Mouse (Mus musculus) kidney, postnatal 10 days (tissue): ENCODE measurements around the gene Lamtor1.

Experiments used
- DNase-seq: peaks from one replicate; pipeline ENCODE4 v3.0.0; 2021; ENCODE audit warnings: mixed read lengths

Lamtor1 gene

DNA sequence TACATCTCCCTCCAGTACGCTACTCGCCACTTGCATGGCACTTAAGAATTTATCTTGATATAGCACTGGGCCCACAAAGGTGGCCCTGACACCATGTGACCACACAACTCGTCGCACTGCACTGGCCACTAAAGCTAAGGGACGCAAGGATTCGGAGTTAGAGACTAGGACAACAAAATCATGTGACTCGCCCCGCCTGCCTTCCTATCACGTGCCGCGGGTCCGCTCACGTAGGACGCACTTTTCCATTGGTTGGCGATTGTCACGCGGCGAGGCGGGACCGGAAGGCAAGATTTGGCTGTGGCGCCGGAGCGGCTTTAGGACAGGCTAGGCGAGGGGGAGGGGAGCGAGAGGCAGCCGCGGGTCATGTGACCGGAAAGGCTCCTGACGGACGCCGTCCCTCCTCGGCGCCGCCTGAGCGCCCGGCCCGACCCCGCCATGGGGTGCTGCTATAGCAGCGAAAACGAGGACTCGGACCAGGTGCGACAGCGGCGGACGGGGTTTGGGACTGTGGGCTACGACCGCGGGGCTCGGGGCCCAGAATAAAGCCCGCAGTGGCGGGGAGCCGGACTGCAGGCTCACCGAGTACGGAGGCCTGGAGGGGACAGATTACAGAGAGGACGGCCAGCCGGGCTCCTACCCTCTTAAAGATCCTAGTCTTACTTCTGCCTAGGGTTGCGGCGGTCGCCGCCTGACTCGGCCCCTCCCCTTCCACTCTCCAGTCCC, at the start of gene Lamtor1:
Lamtor1 (plus strand) TSS at position 344 of the 726 bp plus-strand sequence.
- DNase-seq, result peak; percentile 100

GRCm38 (mm10) chr7:101857094-101857493, 48.6 kb upstream of the Lamtor1 start, which contains the start of gene Folr2:
TSS of gene Folr2 (minus strand) at chr7:101857194.
- no peak for DNase-seq

GRCm38 (mm10) chr7:101858362-101858761, 47.3 kb upstream of the Lamtor1 start:
- DNase-seq, result no peak

GRCm38 (mm10) chr7:101860978-101861377, 44.7 kb upstream of the Lamtor1 start:
- DNase-seq, result peak; percentile 46

- DNase-seq, result no peak
These were observed 43.4 kb upstream of the Lamtor1 start for GRCm38 (mm10) chr7:101862291-101862690.

GRCm38 (mm10) chr7:101863415-101863814, 42.3 kb upstream of the Lamtor1 start, which contains the start of gene Anapc15:
TSS of gene Anapc15 (plus strand) at chr7:101863715.
- no peak for DNase-seq

GRCm38 (mm10) chr7:101866491-101867265, 39.0 kb upstream of the Lamtor1 start:
- no peak for DNase-seq

- no peak for DNase-seq
These were observed 38.2 kb upstream of the Lamtor1 start for GRCm38 (mm10) chr7:101867482-101867881.

DNA sequence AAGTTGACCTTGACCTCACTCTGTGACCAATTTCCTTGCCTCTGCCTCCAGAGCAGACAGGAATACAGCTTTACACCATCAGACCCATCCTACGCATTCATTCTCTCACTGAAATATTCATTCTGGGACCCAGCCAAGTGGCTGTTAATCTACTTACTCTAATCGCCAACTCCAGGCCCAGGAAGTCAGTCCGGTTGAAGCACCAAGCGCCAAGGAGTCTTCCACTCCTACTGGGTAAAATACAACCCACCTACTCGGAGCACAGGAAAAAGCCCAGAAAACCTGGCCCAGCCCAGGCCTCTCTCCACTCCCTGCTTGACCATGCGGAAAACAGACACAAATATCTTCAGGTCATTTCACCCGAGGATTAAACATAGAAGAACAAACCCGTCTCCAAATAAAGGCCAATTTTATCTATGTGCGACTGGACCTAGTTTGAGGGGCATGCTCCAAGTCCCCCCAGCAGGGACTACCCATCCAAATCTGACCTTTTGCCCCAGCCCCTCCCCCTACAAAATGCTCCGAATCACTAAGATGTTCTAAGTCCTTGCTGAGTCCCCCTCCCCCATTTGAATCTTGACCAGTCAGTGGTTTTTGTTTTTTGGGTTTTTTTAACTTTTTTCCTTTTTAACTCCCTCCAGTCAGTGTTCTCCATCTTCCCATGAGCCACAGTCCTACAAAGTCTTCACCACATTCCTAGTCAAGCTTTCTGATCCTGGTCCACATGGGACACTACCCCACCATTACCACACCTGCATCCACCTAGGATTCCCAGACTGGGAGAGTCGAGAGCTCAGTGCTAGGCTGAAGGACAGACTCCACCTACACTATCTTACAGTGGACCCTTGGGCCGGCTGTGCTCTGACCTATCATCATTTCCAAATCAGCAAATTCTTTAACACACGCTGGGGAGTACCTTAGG, 37.2 kb upstream of the Lamtor1 start:
- DNase-seq, result peak; percentile 60

GRCm38 (mm10) chr7:101869163-101869500, 36.6 kb upstream of the Lamtor1 start:
- peak; percentile 19 for DNase-seq

GRCm38 (mm10) chr7:101870629-101871028, 35.1 kb upstream of the Lamtor1 start, which contains the start of gene Folr1:
TSS of gene Folr1 (minus strand) at chr7:101870788.
- peak; percentile 66 for DNase-seq

DNA sequence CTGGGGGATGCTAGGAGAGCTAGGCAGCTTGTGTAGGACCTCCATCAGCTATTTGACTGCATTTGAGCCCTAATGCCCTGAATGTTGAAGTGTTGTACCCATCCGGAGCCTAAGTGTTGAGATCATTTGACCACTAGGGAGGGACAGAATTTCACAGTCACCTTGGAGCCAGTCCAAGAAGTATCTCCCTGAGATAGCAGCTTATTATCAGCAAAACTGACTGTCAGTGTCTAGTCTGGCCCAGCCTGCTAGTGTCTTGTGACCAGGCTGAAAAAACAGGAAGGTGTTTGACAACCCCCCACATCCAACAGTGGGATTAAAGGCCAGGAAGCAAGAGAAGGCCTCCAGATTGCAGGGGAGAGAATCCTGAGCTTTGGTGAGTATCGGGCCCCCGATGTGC, 34.4 kb upstream of the Lamtor1 start:
- DNase-seq, result peak; percentile 27

DNA sequence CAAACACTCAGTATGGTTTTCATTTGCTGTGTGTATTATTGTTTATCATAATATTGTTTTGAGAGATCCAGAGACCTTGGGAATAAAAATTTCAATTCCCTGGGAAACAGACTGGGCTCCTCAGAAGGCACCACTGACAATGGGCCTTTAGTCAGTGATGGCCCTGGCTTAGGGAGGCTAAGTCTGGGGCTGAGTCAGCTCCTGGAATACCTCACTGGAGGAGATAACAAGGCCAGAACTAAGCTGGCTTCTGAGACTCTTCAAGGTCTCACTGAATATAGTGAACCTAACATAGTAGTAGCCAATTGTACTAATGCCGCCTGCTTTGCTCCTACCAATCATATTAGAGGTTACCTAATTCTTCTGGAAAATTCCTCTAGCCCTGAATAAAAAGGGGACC, 29.7 kb upstream of the Lamtor1 start:
- DNase-seq, result no peak

- DNase-seq, result no peak
These were observed 24.8 kb upstream of the Lamtor1 start for GRCm38 (mm10) chr7:101880855-101881254.

DNA sequence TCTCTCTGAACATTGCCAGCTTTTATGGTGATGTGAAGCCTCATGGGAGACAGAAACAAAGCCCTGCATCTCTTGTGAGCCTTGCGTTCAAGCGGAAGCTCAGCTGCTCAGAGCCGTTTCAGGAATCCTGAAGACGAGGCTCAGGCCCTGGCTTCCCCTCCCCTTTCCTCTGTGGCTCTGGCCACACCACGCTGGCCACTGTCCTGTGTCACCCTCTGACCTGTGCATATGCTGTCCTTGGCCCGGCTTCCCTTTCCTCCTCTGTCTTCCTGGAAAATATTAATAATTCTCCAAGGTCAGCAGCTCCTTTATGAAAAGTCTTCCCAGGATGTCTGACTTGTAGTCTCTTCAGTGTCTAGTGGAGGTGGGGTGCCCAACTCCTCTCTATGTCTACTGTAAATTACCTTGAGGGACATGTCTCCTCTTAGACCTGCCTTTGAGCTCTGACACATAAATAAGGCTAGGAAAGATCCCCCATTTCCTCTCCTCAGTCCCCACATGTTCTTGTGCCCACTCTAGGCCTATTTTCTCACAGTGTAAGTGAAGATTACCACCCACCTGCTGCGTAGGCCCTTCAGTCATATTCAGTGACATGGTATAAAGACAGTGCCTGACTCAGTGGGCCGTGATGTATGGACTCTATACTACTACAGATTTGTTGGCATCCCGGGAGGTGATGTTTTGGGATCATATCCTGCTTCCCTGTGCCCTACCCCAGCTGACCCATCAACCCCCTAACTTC, 23.1 kb upstream of the Lamtor1 start:
- peak; percentile 71 for DNase-seq

- no peak for DNase-seq
These were observed 21.5 kb upstream of the Lamtor1 start for GRCm38 (mm10) chr7:101884160-101884559.

- DNase-seq, result no peak
These were observed 19.4 kb upstream of the Lamtor1 start for GRCm38 (mm10) chr7:101886274-101886673.

GRCm38 (mm10) chr7:101888460-101888859, 17.2 kb upstream of the Lamtor1 start:
- DNase-seq, result no peak

DNA sequence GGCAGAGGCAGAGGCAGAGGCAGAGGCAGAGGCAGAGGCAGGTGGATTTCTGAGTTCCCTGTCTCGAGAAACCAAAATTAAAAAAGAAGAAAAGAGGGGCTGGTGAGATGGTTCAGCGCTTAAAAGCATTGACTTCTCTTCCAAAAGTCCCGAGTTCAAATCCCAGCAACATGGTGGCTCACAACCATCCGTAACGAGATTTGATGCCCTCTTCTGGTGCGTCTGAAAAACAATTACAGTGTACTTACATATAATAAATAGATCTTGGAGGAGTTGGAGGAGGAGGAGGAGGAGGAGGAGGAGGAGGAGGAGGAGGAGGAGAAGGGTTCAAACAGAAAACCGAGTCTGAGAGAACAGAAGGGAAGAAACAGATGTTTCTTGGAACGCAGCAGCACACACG, 10.0 kb upstream of the Lamtor1 start:
- DNase-seq, result no peak

GRCm38 (mm10) chr7:101896104-101897066, 9.3 kb upstream of the Lamtor1 start:
- DNase-seq, result peak; percentile 97
